ENCODE assay signal across 23 mouse cellular contexts in the genomic region with DNA sequence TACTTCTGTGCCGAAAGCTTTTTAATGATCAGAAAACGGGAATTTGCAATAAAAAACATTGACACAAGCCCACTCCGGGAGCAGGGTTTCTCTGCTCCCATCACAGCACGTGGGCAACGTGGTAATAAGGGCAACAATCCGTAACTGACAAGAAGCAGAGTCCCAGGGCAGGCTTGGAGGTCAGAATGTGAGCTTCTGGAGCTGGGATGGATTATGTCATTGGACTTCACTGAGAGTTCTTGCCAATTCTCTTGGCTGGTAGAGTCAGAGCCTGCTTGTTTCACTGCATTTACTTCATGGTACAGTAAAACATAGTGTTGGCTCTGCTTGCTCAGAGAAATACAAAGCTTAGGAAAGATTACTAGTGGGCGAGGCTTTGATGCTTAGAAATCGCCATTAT.
DNase-seq lines count a peak whose midpoint lies in the region; ATAC-seq and TF ChIP-seq lines count a peak whose summit lies in the region.
"Had no signal": no experiment of that assay in that cellular context is flagged by ENCODE, and none has a peak within 500 bp of the region (broad histone marks: within the 10 kb centered on the region; RNA-seq: fewer than 3 reads in every experiment).

No protein-coding gene starts in this region.

- DNase-seq in adipocyte (ENCODE audit: low spot score): peak; percentile 78
- peak; percentile 26 for DNase-seq in embryonic facial prominence, embryonic 11.5 days (ENCODE audit: low spot score)
- peak; percentile 48 for DNase-seq in limb, embryonic 14.5 days (ENCODE audit: low spot score)
- no peak for DNase-seq in ovary, postnatal 36 days (ENCODE audit: low spot score)
- no peak for DNase-seq in left cerebral cortex, adult 8-10 months (ENCODE audit: low spot score in 2 of 2)
- DNase-seq: cerebellum, adult 18-20 months; cerebellum, postnatal 14 days; gastrocnemius, adult 2 months; heart, postnatal 4 days; liver, embryonic 13.5 days; lung, adult 2 months; right cerebral cortex, postnatal 25 days had no signal

- no peaks in the 10 kb centered on the region for H3K36me3 ChIP-seq in intestine, embryonic 16.5 days (ENCODE audit: control insufficient read depth, insufficient read depth, low read length)
- no peaks in the 10 kb centered on the region for H3K36me3 ChIP-seq in intestine, postnatal 0 days (ENCODE audit: control insufficient read depth, insufficient read depth)
- no peaks in the 10 kb centered on the region for H3K36me3 ChIP-seq in embryonic facial prominence, embryonic 11.5 days (replicated peaks; ENCODE audit: control insufficient read depth, insufficient read depth, low read depth, low read length)
- no peaks in the 10 kb centered on the region for H3K36me3 ChIP-seq in limb, embryonic 14.5 days (ENCODE audit: control insufficient read depth, insufficient read depth, low read length)
- no peaks in the 10 kb centered on the region for H3K36me3 ChIP-seq in kidney, embryonic 14.5 days (ENCODE audit: control insufficient read depth, insufficient read depth, low read length)
- H3K36me3 ChIP-seq: forebrain, embryonic 12.5 days; heart, embryonic 15.5 days; limb, embryonic 12.5 days; liver, embryonic 13.5 days; midbrain, embryonic 13.5 days had no signal

- no peak for TF ChIP-seq POLR2A in limb, embryonic 14.5 days (IDR thresholded peaks at IDR 0.05; ENCODE audit: borderline replicate concordance, extremely low read depth, insufficient read depth, insufficient read length)

- no peak overlapping the region for H3K4me3 ChIP-seq in intestine, embryonic 16.5 days (ENCODE audit: low read length)
- no peak overlapping the region for H3K4me3 ChIP-seq in intestine, postnatal 0 days (ENCODE audit: low read depth, low read length)
- no peak overlapping the region for H3K4me3 ChIP-seq in embryonic facial prominence, embryonic 11.5 days (ENCODE audit: low read depth, low read length)
- H3K4me3 ChIP-seq in limb, embryonic 14.5 days (replicated peaks; ENCODE audit: low read length): no peak overlapping the region
- no peak overlapping the region for H3K4me3 ChIP-seq in kidney, embryonic 14.5 days (ENCODE audit: low read length)
- H3K4me3 ChIP-seq: forebrain, embryonic 12.5 days; gastrocnemius, adult 2 months; heart, embryonic 15.5 days; limb, embryonic 12.5 days; liver, embryonic 13.5 days; megakaryocyte, embryonic 14.5 days; midbrain, embryonic 13.5 days had no signal

- H3K4me2 ChIP-seq in intestine, embryonic 16.5 days (ENCODE audit: low read depth, low read length): no peak overlapping the region
- H3K4me2 ChIP-seq in intestine, postnatal 0 days (replicated peaks; ENCODE audit: low read depth): no peak overlapping the region
- no peak overlapping the region for H3K4me2 ChIP-seq in embryonic facial prominence, embryonic 11.5 days (ENCODE audit: low read depth, low read length)
- H3K4me2 ChIP-seq in limb, embryonic 14.5 days (replicated peaks; ENCODE audit: low read depth, low read length, severe bottlenecking): no peak overlapping the region
- no peak overlapping the region for H3K4me2 ChIP-seq in kidney, embryonic 14.5 days (replicated peaks; ENCODE audit: low read depth, low read length)
- H3K4me2 ChIP-seq: forebrain, embryonic 12.5 days; heart, embryonic 15.5 days; hindbrain, embryonic 14.5 days; limb, embryonic 12.5 days; liver, embryonic 13.5 days; midbrain, embryonic 13.5 days had no signal

- no peaks in the 10 kb centered on the region for H3K27me3 ChIP-seq in intestine, embryonic 16.5 days (replicated peaks; ENCODE audit: control insufficient read depth, insufficient read depth, low read length)
- no peaks in the 10 kb centered on the region for H3K27me3 ChIP-seq in intestine, postnatal 0 days (replicated peaks; ENCODE audit: control insufficient read depth, insufficient read depth, low read length)
- H3K27me3 ChIP-seq in embryonic facial prominence, embryonic 11.5 days (ENCODE audit: control insufficient read depth, insufficient read depth, low read length): no peaks in the 10 kb centered on the region
- no peaks in the 10 kb centered on the region for H3K27me3 ChIP-seq in limb, embryonic 14.5 days (ENCODE audit: control insufficient read depth, insufficient read depth, low read length)
- no peaks in the 10 kb centered on the region; the same call in 1 of the 2 replicates for H3K27me3 ChIP-seq in kidney, embryonic 14.5 days (ENCODE audit: control insufficient read depth, insufficient read depth, low read length)
- H3K27me3 ChIP-seq: heart, embryonic 15.5 days; limb, embryonic 12.5 days; liver, embryonic 13.5 days; megakaryocyte, embryonic 14.5 days; midbrain, embryonic 13.5 days had no signal

- ATAC-seq in intestine, embryonic 16.5 days: 0 out of 2 replicates have a peak, but pooled peaks have one; percentile 38
- ATAC-seq in intestine, postnatal 0 days: no peak
- ATAC-seq in embryonic facial prominence, embryonic 11.5 days (replicated peaks; ENCODE audit: insufficient number of reproducible peaks, low FRiP score, low TSS enrichment, low read depth): no peak
- ATAC-seq in limb, embryonic 14.5 days (ENCODE audit: low FRiP score, low read depth): peak; percentile 37; the same call in 1 of the 2 replicates
- no peak for ATAC-seq in kidney, embryonic 14.5 days (ENCODE audit: low FRiP score, low TSS enrichment)
- ATAC-seq: activated CD4-positive, CD25-positive, alpha-beta regulatory T cell, adult 4 months; inflammation-experienced regulatory T-cells, adult 6 months; midbrain, embryonic 13.5 days had no signal

- TF ChIP-seq CTCF in intestine, postnatal 0 days (IDR thresholded peaks at IDR 0.05; ENCODE audit: low read depth): no peak

- H3K9ac ChIP-seq in intestine, embryonic 16.5 days (ENCODE audit: low read depth, low read length): no peak overlapping the region
- no peak overlapping the region for H3K9ac ChIP-seq in intestine, postnatal 0 days (ENCODE audit: low read depth, low read length)
- no peak overlapping the region for H3K9ac ChIP-seq in embryonic facial prominence, embryonic 11.5 days (replicated peaks; ENCODE audit: low read length)
- H3K9ac ChIP-seq in limb, embryonic 14.5 days (ENCODE audit: low read depth, low read length, severe bottlenecking): no peak overlapping the region
- H3K9ac ChIP-seq in kidney, embryonic 14.5 days (ENCODE audit: low read depth, low read length): no peak overlapping the region
- H3K9ac ChIP-seq: forebrain, embryonic 12.5 days; heart, embryonic 15.5 days; hindbrain, embryonic 14.5 days; limb, embryonic 12.5 days; liver, embryonic 13.5 days; midbrain, embryonic 13.5 days had no signal

- no peaks in the 10 kb centered on the region for H3K9me3 ChIP-seq in intestine, embryonic 16.5 days (ENCODE audit: control insufficient read depth, low read length)
- no peaks in the 10 kb centered on the region for H3K9me3 ChIP-seq in intestine, postnatal 0 days (ENCODE audit: control insufficient read depth)
- H3K9me3 ChIP-seq in embryonic facial prominence, embryonic 11.5 days (replicated peaks; ENCODE audit: control insufficient read depth, low read length): no peaks in the 10 kb centered on the region
- no peaks in the 10 kb centered on the region for H3K9me3 ChIP-seq in limb, embryonic 14.5 days (ENCODE audit: control insufficient read depth, low read length)
- no peaks in the 10 kb centered on the region for H3K9me3 ChIP-seq in kidney, embryonic 14.5 days (ENCODE audit: control insufficient read depth, low read length)
- H3K9me3 ChIP-seq: forebrain, embryonic 12.5 days; heart, embryonic 15.5 days; limb, embryonic 12.5 days; liver, embryonic 13.5 days; midbrain, embryonic 13.5 days had no signal

- no peak overlapping the region for H3K27ac ChIP-seq in intestine, embryonic 16.5 days (ENCODE audit: low read length)
- no peak overlapping the region for H3K27ac ChIP-seq in intestine, postnatal 0 days (ENCODE audit: low read depth, low read length)
- no peak overlapping the region for H3K27ac ChIP-seq in embryonic facial prominence, embryonic 11.5 days (replicated peaks; ENCODE audit: low read depth, low read length)
- H3K27ac ChIP-seq in limb, embryonic 14.5 days (replicated peaks; ENCODE audit: low read depth, low read length): 0 out of 2 replicates have a peak overlapping the region, but pooled peaks have one; percentile 5
- no peak overlapping the region for H3K27ac ChIP-seq in kidney, embryonic 14.5 days (ENCODE audit: low read depth, low read length)
- H3K27ac ChIP-seq: forebrain, embryonic 12.5 days; gastrocnemius, adult 2 months; heart, embryonic 15.5 days; hindbrain, embryonic 14.5 days; limb, embryonic 12.5 days; liver, embryonic 13.5 days; midbrain, embryonic 13.5 days had no signal

- no peaks in the 10 kb centered on the region; the same call in 1 of the 2 replicates for H3K4me1 ChIP-seq in intestine, embryonic 16.5 days (ENCODE audit: control insufficient read depth, insufficient read depth, low read length)
- H3K4me1 ChIP-seq in intestine, postnatal 0 days (replicated peaks; ENCODE audit: control insufficient read depth, insufficient read depth, low read length): no peaks in the 10 kb centered on the region
- H3K4me1 ChIP-seq in embryonic facial prominence, embryonic 11.5 days (ENCODE audit: control insufficient read depth, insufficient read depth, low read length): no peaks in the 10 kb centered on the region
- peaks cover 10% of the 10 kb centered on the region; the same call in 1 of the 2 replicates for H3K4me1 ChIP-seq in limb, embryonic 14.5 days (ENCODE audit: control insufficient read depth, insufficient read depth, low read length)
- no peaks in the 10 kb centered on the region for H3K4me1 ChIP-seq in kidney, embryonic 14.5 days (ENCODE audit: control insufficient read depth, insufficient read depth, low read length)
- H3K4me1 ChIP-seq: heart, embryonic 15.5 days; liver, embryonic 13.5 days; megakaryocyte, embryonic 14.5 days had no signal

- 47% methylated on average over 8 of the region's 8 CpGs for WGBS in intestine, embryonic 16.5 days
- WGBS in intestine, postnatal 0 days: 64% methylated on average over 8 of the region's 8 CpGs
- 85% methylated on average over 8 of the region's 8 CpGs for WGBS in embryonic facial prominence, embryonic 11.5 days
- WGBS in limb, embryonic 14.5 days: 42% methylated on average over 8 of the region's 8 CpGs
- WGBS in kidney, embryonic 14.5 days: 55% methylated on average over 8 of the region's 8 CpGs

Comparison
In these comparisons a context has a peak if more than half of its experiments do, and no peak if none do; other contexts are left out.
1. ATAC-seq: peak in intestine, embryonic 16.5 days (single experiment) and limb, embryonic 14.5 days (single experiment); none in intestine, postnatal 0 days (single experiment), embryonic facial prominence, embryonic 11.5 days (single experiment) and kidney, embryonic 14.5 days (single experiment).
2. DNase-seq: peak in adipocyte (single experiment), embryonic facial prominence, embryonic 11.5 days (single experiment) and limb, embryonic 14.5 days (single experiment); none in ovary, postnatal 36 days (single experiment) and left cerebral cortex, adult 8-10 months (0 of 2).